Mouse (Mus musculus): ENCODE measurements at regions not wholly inside any gene's neighbourhood (a gene's known extent, or its start where the extent isn't known, plus 50 kb on each side); places are given as distances from the start of the nearest gene placed in this dataset.

DNA sequence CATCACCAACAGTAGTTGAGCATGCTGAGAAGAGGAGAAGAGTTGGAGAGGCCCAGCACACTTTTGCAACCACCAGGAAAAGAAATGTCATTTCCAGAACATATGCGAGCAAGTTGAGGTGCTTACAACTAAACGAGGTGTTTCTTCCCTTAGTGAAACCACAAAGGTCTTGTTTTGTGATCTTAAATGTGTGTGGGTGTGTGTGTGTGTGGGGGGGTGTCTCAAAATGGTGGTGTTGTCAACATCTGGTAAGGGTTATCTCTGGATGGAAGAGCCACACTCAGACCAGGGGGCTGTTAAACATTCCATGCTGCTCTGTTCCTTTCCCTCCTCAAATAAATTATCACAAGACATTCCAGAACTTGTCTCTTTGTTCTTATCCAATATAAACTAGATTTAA, 656.0 kb upstream of the Cdh5 start:
- TF ChIP-seq ZNF384 (IDR thresholded peaks at IDR 0.05; ENCODE audit: low read depth, low read length) (no peak), CHD2 (IDR thresholded peaks at IDR 0.05; ENCODE audit: low read depth, low read length) (no peak), HCFC1 (IDR thresholded peaks at IDR 0.05; ENCODE audit: borderline replicate concordance, insufficient read depth, low read length) (no peak), MAFK (IDR thresholded peaks at IDR 0.05; ENCODE audit: insufficient read depth, low read depth, low read length) (no peak), ZC3H11A (IDR thresholded peaks at IDR 0.05; ENCODE audit: borderline replicate concordance, low read depth, low read length) (no peak)
- Histone ChIP-seq H3K9me3 (ENCODE audit: control insufficient read depth, insufficient read depth, low read depth, low read length) (no peaks in the 10 kb centered on the region), H3K4me1 (ENCODE audit: control insufficient read depth in 2 of 2, insufficient read depth in 2 of 2, low read length in 2 of 2, poor library complexity in 1 of 2) (peaks cover 0 to 2% of the 10 kb centered on the region in 2 experiments; a peak in 1 of 4 replicates), H3K4me3 (ENCODE audit: insufficient read depth in 1 of 2, low read depth in 1 of 2, low read length in 2 of 2, poor library complexity in 1 of 2, severe bottlenecking in 1 of 2) (no peak overlapping the region), H3K27ac (ENCODE audit: insufficient read depth, low read depth, low read length, poor library complexity, severe bottlenecking) (no peak overlapping the region), H3K36me3 (ENCODE audit: control insufficient read depth, insufficient read depth, low read length, poor library complexity, severe bottlenecking) (no peaks in the 10 kb centered on the region), H3K9ac (ENCODE audit: insufficient read depth, low read depth, low read length, poor library complexity, severe bottlenecking) (no peak overlapping the region)
- in situ Hi-C loops (cut with MboI; ENCODE audit: low sequenced_read_pairs in 2 of 2, unreplicated experiment in 2 of 2): no loop called here
- DNase-seq (ENCODE audit: low read depth, low spot score): no peak

DNA sequence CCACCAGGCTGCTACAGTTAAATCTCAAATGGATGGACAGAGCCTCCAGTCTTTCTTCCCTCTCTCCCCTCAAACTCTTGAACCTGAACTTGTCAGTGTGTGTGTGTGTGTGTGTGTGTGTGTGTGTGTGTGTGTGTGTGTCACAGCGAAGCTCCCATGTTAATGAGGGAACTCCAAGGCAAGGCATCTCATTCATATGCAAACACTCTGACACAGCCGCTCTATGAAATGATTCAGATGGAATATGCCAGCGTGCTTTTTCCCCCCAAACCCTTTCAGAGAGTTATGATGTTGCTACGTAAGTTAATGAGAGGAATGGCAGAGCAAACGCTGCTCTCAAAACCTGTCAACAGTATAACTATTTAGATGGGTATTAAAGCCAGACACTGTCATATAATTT, 653.5 kb upstream of the Cdh5 start:
- Histone ChIP-seq H3K9me3 (ENCODE audit: control insufficient read depth, insufficient read depth, low read depth, low read length) (no peaks in the 10 kb centered on the region), H3K4me3 (ENCODE audit: insufficient read depth in 1 of 2, low read depth in 1 of 2, low read length in 2 of 2, poor library complexity in 1 of 2, severe bottlenecking in 1 of 2) (no peak overlapping the region), H3K4me1 (ENCODE audit: control insufficient read depth in 2 of 2, insufficient read depth in 2 of 2, low read length in 2 of 2, poor library complexity in 1 of 2) (no peaks in the 10 kb centered on the region), H3K36me3 (ENCODE audit: control insufficient read depth, insufficient read depth, low read length, poor library complexity, severe bottlenecking) (no peaks in the 10 kb centered on the region), H3K9ac (ENCODE audit: insufficient read depth, low read depth, low read length, poor library complexity, severe bottlenecking) (no peak overlapping the region), H3K27ac (ENCODE audit: insufficient read depth, low read depth, low read length, poor library complexity, severe bottlenecking) (no peak overlapping the region)
- DNase-seq (ENCODE audit: low read depth, low spot score): no peak
- in situ Hi-C loops (cut with MboI; ENCODE audit: low sequenced_read_pairs in 2 of 2, unreplicated experiment in 2 of 2): no loop called here
- TF ChIP-seq HCFC1 (IDR thresholded peaks at IDR 0.05; ENCODE audit: borderline replicate concordance, insufficient read depth, low read length) (no peak), ZC3H11A (IDR thresholded peaks at IDR 0.05; ENCODE audit: borderline replicate concordance, low read depth, low read length) (no peak), MAFK (IDR thresholded peaks at IDR 0.05; ENCODE audit: insufficient read depth, low read depth, low read length) (no peak), CHD2 (IDR thresholded peaks at IDR 0.05; ENCODE audit: low read depth, low read length) (no peak), ZNF384 (IDR thresholded peaks at IDR 0.05; ENCODE audit: low read depth, low read length) (no peak)

DNA sequence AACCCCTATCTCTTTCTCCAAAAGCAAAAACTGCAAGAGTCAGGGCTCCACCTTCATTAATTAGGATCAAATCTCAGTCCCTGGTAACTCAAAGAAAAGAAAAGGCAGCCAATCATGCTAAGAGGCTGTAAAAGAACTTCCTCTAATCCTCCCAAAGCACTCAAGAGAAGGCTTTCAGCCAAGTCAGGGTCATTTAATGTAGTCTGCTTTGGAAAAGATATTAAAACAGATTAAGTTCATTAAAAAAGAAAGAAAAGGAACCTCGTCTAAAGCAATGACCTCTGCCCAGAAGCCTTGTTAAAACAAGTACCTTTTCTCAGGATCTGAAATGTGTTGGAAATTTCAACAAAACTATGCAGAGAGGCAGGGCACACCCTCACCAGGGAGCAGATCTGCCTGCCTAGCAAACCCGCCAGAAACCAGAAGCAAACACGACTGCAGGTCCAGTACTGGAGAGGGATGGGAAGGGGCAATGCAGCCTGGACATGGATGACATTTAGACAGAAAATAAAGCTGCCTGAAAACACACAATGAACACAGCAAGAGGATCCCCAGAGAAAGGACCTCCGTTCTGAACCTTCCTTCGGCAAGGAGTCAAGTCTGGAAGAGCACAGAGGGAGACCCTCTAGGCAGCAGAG, 649.9 kb upstream of the Cdh5 start:
- Histone ChIP-seq H3K4me1 (ENCODE audit: control insufficient read depth in 2 of 2, insufficient read depth in 2 of 2, low read length in 2 of 2, poor library complexity in 1 of 2) (no peaks in the 10 kb centered on the region), H3K27ac (ENCODE audit: insufficient read depth, low read depth, low read length, poor library complexity, severe bottlenecking) (no peak overlapping the region), H3K9ac (ENCODE audit: insufficient read depth, low read depth, low read length, poor library complexity, severe bottlenecking) (no peak overlapping the region), H3K9me3 (ENCODE audit: control insufficient read depth, insufficient read depth, low read depth, low read length) (no peaks in the 10 kb centered on the region), H3K4me3 (ENCODE audit: insufficient read depth in 1 of 2, low read depth in 1 of 2, low read length in 2 of 2, poor library complexity in 1 of 2, severe bottlenecking in 1 of 2) (no peak overlapping the region), H3K36me3 (ENCODE audit: control insufficient read depth, insufficient read depth, low read length, poor library complexity, severe bottlenecking) (no peaks in the 10 kb centered on the region)
- no peak for DNase-seq (ENCODE audit: low read depth, low spot score)
- in situ Hi-C loops (cut with MboI; ENCODE audit: low sequenced_read_pairs in 2 of 2, unreplicated experiment in 2 of 2): no loop called here
- TF ChIP-seq ZC3H11A (IDR thresholded peaks at IDR 0.05; ENCODE audit: borderline replicate concordance, low read depth, low read length): no peak
- no peak for TF ChIP-seq HCFC1 (IDR thresholded peaks at IDR 0.05; ENCODE audit: borderline replicate concordance, insufficient read depth, low read length)
- TF ChIP-seq ZNF384 (IDR thresholded peaks at IDR 0.05; ENCODE audit: low read depth, low read length): no peak
- no peak for TF ChIP-seq CHD2 (IDR thresholded peaks at IDR 0.05; ENCODE audit: low read depth, low read length)
- no peak for TF ChIP-seq MAFK (IDR thresholded peaks at IDR 0.05; ENCODE audit: insufficient read depth, low read depth, low read length)

DNA sequence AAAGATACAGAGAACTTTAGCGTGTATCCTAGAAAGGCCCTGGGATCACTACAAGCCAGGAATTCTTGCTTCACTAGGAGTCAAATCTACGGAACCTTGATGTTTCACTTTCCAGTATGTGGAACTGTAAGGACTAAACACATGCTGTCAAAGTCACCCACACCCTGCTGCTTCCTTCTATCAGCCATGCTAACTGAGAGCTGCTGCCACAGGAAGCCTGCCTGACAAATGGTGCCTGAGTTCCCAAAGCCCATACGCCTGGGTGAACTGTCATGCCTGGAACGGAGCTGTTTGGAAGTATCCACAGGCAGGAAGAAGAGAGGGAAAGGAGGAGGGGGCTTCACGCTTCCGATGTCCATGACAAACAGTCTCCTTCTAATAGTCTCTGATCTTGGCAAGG, 644.2 kb upstream of the Cdh5 start:
- Histone ChIP-seq H3K9me3 (ENCODE audit: control insufficient read depth, insufficient read depth, low read depth, low read length) (no peaks in the 10 kb centered on the region), H3K27ac (ENCODE audit: insufficient read depth, low read depth, low read length, poor library complexity, severe bottlenecking) (no peak overlapping the region), H3K4me1 (ENCODE audit: control insufficient read depth in 2 of 2, insufficient read depth in 2 of 2, low read length in 2 of 2, poor library complexity in 1 of 2) (no peaks in the 10 kb centered on the region), H3K9ac (ENCODE audit: insufficient read depth, low read depth, low read length, poor library complexity, severe bottlenecking) (no peak overlapping the region), H3K36me3 (ENCODE audit: control insufficient read depth, insufficient read depth, low read length, poor library complexity, severe bottlenecking) (no peaks in the 10 kb centered on the region), H3K4me3 (ENCODE audit: insufficient read depth in 1 of 2, low read depth in 1 of 2, low read length in 2 of 2, poor library complexity in 1 of 2, severe bottlenecking in 1 of 2) (no peak overlapping the region)
- TF ChIP-seq HCFC1 (IDR thresholded peaks at IDR 0.05; ENCODE audit: borderline replicate concordance, insufficient read depth, low read length) (no peak), MAFK (IDR thresholded peaks at IDR 0.05; ENCODE audit: insufficient read depth, low read depth, low read length) (no peak), CHD2 (IDR thresholded peaks at IDR 0.05; ENCODE audit: low read depth, low read length) (no peak), ZNF384 (IDR thresholded peaks at IDR 0.05; ENCODE audit: low read depth, low read length) (no peak), ZC3H11A (IDR thresholded peaks at IDR 0.05; ENCODE audit: borderline replicate concordance, low read depth, low read length) (no peak)
- no peak for DNase-seq (ENCODE audit: low read depth, low spot score)
- in situ Hi-C loops (cut with MboI; ENCODE audit: low sequenced_read_pairs in 2 of 2, unreplicated experiment in 2 of 2): no loop called here
